Mouse (Mus musculus): ENCODE data around the gene Fosl1. TPM values are rescaled to one million over a fixed set of nuclear protein-coding genes. Genes with fewer than 3 reads are reported as not detected.
"Not testable (repeated sequence)": the region's sequence is repeated elsewhere in the genome, so short reads cannot be mapped to it uniquely, and the experiment has no call there.

The Fosl1 gene
- polyA plus RNA-seq (2015; fragmentation: Nextera tagmentation; extraction: Ambion mirVana) = not detected in 2 replicates

GRCm38 (mm10) chr19:5447515-5448353 is at the start of gene Fosl1:
Fosl1 (plus strand) TSS chr19:5447547.
- under 1% methylated on average over 70 of the region's 70 CpGs for WGBS
- Histone ChIP-seq H3K27me3 (peaks cover 62% of the 10 kb centered on the region), H3K27ac (no peak within 1 kb of the TSS), H3K4me1 (peaks cover 21% of the 10 kb centered on the region), H3K4me3 (peak within 1 kb of the TSS; percentile 58), H3K9me3 (peaks cover 8% of the 10 kb centered on the region; the same call in 1 of the 2 replicates), H3K4me2 (replicated peaks) (peak within 1 kb of the TSS; percentile 95), H3K9ac (peak within 1 kb of the TSS; percentile 61), H3K36me3 (no peaks in the 10 kb centered on the region)
- ATAC-seq (ENCODE audit: low FRiP score, low read depth) = peak; percentile 79; the same call in 1 of the 2 replicates

- not testable (repeated sequence) for H3K27ac ChIP-seq; H3K4me3 ChIP-seq; H3K4me2 ChIP-seq (replicated peaks); H3K9me3 ChIP-seq; ATAC-seq (ENCODE audit: low FRiP score, low read depth); H3K27me3 ChIP-seq; H3K36me3 ChIP-seq; H3K4me1 ChIP-seq
- H3K9ac ChIP-seq = 0 out of 2 replicates have a peak overlapping the region, but pooled peaks have one; percentile 25
- WGBS = 74% methylated on average over 4 of the region's 4 CpGs
Observed at GRCm38 (mm10) chr19:5401073-5401472, 46.3 kb upstream of the Fosl1 start.

- no peak for ATAC-seq (ENCODE audit: low FRiP score, low read depth)
- no peak within 1 kb of the TSS for H3K9ac ChIP-seq
- H3K4me3 ChIP-seq = no peak within 1 kb of the TSS
- no peaks in the 10 kb centered on the region for H3K27me3 ChIP-seq
- peaks cover 4% of the 10 kb centered on the region; the same call in 1 of the 2 replicates for H3K4me1 ChIP-seq
- no peaks in the 10 kb centered on the region for H3K9me3 ChIP-seq
- H3K27ac ChIP-seq = no peak within 1 kb of the TSS
- 75% methylated on average over 8 of the region's 8 CpGs for WGBS
- no peak within 1 kb of the TSS for H3K4me2 ChIP-seq (replicated peaks)
- no peaks in the 10 kb centered on the region for H3K36me3 ChIP-seq
Observed at GRCm38 (mm10) chr19:5402293-5402692, 45.1 kb upstream of the Fosl1 start, which contains the start of gene Tsga10ip. Tsga10ip (minus strand) TSS chr19:5402526.

GRCm38 (mm10) chr19:5405924-5406323 is 41.4 kb upstream of the Fosl1 start:
- 20% methylated on average over 7 of the region's 7 CpGs for WGBS
- Histone ChIP-seq H3K4me1 (peaks cover 22% of the 10 kb centered on the region), H3K4me3 (peak overlapping the region; percentile 42), H3K9me3 (no peaks in the 10 kb centered on the region), H3K4me2 (replicated peaks) (peak overlapping the region; percentile 65), H3K27ac (peak overlapping the region; percentile 52; the same call in 1 of the 2 replicates), H3K9ac (peak overlapping the region; percentile 67), H3K27me3 (no peaks in the 10 kb centered on the region), H3K36me3 (peaks cover 4% of the 10 kb centered on the region; the same call in 1 of the 2 replicates)
- no peak for ATAC-seq (ENCODE audit: low FRiP score, low read depth)

GRCm38 (mm10) chr19:5406531-5407126 is 40.7 kb upstream of the Fosl1 start:
- H3K36me3 ChIP-seq, H3K27me3 ChIP-seq, H3K9me3 ChIP-seq: not testable (repeated sequence)
- ATAC-seq (ENCODE audit: low FRiP score, low read depth) = peak; percentile 81
- peak overlapping the region; percentile 68 for H3K4me2 ChIP-seq (replicated peaks)
- peak overlapping the region; percentile 54 for H3K4me3 ChIP-seq
- peaks cover 22% of the 10 kb centered on the region for H3K4me1 ChIP-seq
- 11% methylated on average over 25 of the region's 25 CpGs for WGBS
- peak overlapping the region; percentile 85 for H3K27ac ChIP-seq
- H3K9ac ChIP-seq = peak overlapping the region; percentile 67

GRCm38 (mm10) chr19:5407133-5407532 is 40.2 kb upstream of the Fosl1 start:
- H3K9me3 ChIP-seq = no peaks in the 10 kb centered on the region
- peak; percentile 55; the same call in 1 of the 2 replicates for ATAC-seq (ENCODE audit: low FRiP score, low read depth)
- peak overlapping the region; percentile 54 for H3K4me3 ChIP-seq
- H3K27ac ChIP-seq = peak overlapping the region; percentile 85
- H3K9ac ChIP-seq = peak overlapping the region; percentile 67
- H3K4me2 ChIP-seq (replicated peaks) = peak overlapping the region; percentile 68
- H3K27me3 ChIP-seq = no peaks in the 10 kb centered on the region
- H3K36me3 ChIP-seq = peaks cover 4% of the 10 kb centered on the region; the same call in 1 of the 2 replicates
- peaks cover 26% of the 10 kb centered on the region for H3K4me1 ChIP-seq
- 19% methylated on average over 7 of the region's 7 CpGs for WGBS

GRCm38 (mm10) chr19:5408057-5409001 is 39.0 kb upstream of the Fosl1 start:
- ATAC-seq (ENCODE audit: low FRiP score, low read depth) = no peak
- Histone ChIP-seq H3K9ac (peak overlapping the region; percentile 67; the same call in 1 of the 2 replicates), H3K4me2 (replicated peaks) (peak overlapping the region; percentile 68), H3K27me3 (no peaks in the 10 kb centered on the region), H3K4me1 (peaks cover 26% of the 10 kb centered on the region), H3K27ac (no peak overlapping the region), H3K36me3 (peaks cover 4% of the 10 kb centered on the region; the same call in 1 of the 2 replicates), H3K9me3 (no peaks in the 10 kb centered on the region), H3K4me3 (peak overlapping the region; percentile 54)
- WGBS = 92% methylated on average over 13 of the region's 13 CpGs

- no peak overlapping the region for H3K9ac ChIP-seq
- no peak overlapping the region for H3K4me3 ChIP-seq
- peaks cover 4% of the 10 kb centered on the region; the same call in 1 of the 2 replicates for H3K36me3 ChIP-seq
- peaks cover 26% of the 10 kb centered on the region for H3K4me1 ChIP-seq
- H3K4me2 ChIP-seq (replicated peaks) = no peak overlapping the region
- no peaks in the 10 kb centered on the region for H3K9me3 ChIP-seq
- WGBS = 40% methylated on average over 5 of the region's 5 CpGs
- H3K27me3 ChIP-seq = no peaks in the 10 kb centered on the region
- ATAC-seq (ENCODE audit: low FRiP score, low read depth) = no peak
- H3K27ac ChIP-seq = no peak overlapping the region
Observed at GRCm38 (mm10) chr19:5409068-5409467, 38.3 kb upstream of the Fosl1 start.

GRCm38 (mm10) chr19:5410641-5411040 is 36.7 kb upstream of the Fosl1 start:
- ATAC-seq (ENCODE audit: low FRiP score, low read depth) = no peak
- Histone ChIP-seq H3K27ac (no peak overlapping the region), H3K9ac (no peak overlapping the region), H3K4me2 (replicated peaks) (no peak overlapping the region), H3K4me1 (peaks cover 26% of the 10 kb centered on the region), H3K36me3 (peaks cover 4% of the 10 kb centered on the region; the same call in 1 of the 2 replicates), H3K9me3 (no peaks in the 10 kb centered on the region), H3K27me3 (no peaks in the 10 kb centered on the region), H3K4me3 (no peak overlapping the region)
- WGBS = 83% methylated on average over 5 of the region's 5 CpGs

GRCm38 (mm10) chr19:5411961-5412360 is 35.4 kb upstream of the Fosl1 start:
- Histone ChIP-seq H3K27me3 (no peaks in the 10 kb centered on the region), H3K27ac (no peak overlapping the region), H3K4me2 (replicated peaks) (no peak overlapping the region), H3K9ac (0 out of 2 replicates have a peak overlapping the region, but pooled peaks have one; percentile 14), H3K9me3 (no peaks in the 10 kb centered on the region), H3K36me3 (peaks cover 4% of the 10 kb centered on the region), H3K4me1 (peaks cover 22% of the 10 kb centered on the region), H3K4me3 (no peak overlapping the region)
- 56% methylated on average over 5 of the region's 5 CpGs for WGBS
- no peak for ATAC-seq (ENCODE audit: low FRiP score, low read depth)

- Histone ChIP-seq H3K27ac (no peak overlapping the region), H3K4me2 (replicated peaks) (no peak overlapping the region), H3K9me3 (no peaks in the 10 kb centered on the region), H3K4me3 (no peak overlapping the region), H3K36me3 (peaks cover 5% of the 10 kb centered on the region), H3K4me1 (peaks cover 8% of the 10 kb centered on the region), H3K9ac (no peak overlapping the region), H3K27me3 (no peaks in the 10 kb centered on the region)
- WGBS = 81% methylated on average over 4 of the region's 4 CpGs
- no peak for ATAC-seq (ENCODE audit: low FRiP score, low read depth)
Observed at GRCm38 (mm10) chr19:5413840-5414239, 33.5 kb upstream of the Fosl1 start.

All from limb, embryonic 13.5 days (tissue).